Mouse (Mus musculus): Measurements from ENCODE around the gene Rps10. TPM values are rescaled to one million over a fixed set of nuclear protein-coding genes. Genes with fewer than 3 reads are reported as not detected.

The Rps10 gene
- total and polyA plus RNA-seq, 3 experiments = 2,522 to 3,437 (median 3,351) TPM

- TF ChIP-seq MXI1 (IDR thresholded peaks at IDR 0.05; ENCODE audit: low read depth, low read length) = peak; percentile 90
- no peak for TF ChIP-seq E2F4 (IDR thresholded peaks at IDR 0.05; ENCODE audit: insufficient replicate concordance, low read depth, low read length)
Measured at GRCm38 (mm10) chr17:27623360-27624326, 12.8 kb downstream of the Rps10 start, which contains the start of gene Nudt3 (continued).

DNA sequence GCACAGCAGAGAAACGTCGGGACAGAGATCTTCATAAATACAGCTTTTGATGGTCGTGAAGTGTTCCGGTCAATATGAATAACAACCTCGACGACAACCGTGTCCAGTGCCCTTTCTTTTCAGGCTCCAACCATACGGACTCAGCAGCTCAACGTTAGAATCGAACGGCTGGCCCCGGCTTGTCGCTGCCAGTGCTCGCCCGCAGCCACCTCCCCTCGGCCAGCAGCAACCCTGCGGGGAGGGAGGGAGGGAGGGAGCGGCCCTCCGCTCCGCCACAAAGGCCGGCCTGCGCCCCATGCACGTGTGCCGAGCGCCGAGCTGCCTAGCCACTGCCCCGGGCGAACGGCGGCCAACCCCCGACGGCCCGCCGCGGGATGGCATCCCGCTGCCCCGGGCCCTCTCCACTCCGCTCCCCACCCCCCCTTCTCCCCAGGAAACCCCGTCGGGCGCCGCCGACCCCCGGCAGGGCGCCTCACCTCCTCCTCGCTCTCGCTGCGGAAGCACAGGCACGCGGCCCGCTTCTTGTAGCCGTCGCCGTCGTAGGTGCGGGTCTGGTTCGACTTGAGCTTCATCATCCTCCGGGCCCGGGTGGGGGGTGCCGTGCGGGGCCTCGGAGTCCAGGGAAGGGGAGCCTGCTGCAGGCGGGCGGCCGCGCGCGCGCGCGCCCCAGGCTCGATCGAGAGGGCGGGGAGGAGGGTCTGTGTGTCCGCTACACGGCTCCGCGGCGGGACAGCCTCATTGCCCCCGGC, 13.7 kb downstream of the Rps10 start:
- Histone ChIP-seq H3K9ac (ENCODE audit: insufficient read depth, low read depth) (peak overlapping the region; percentile 89), H3K4me3 (replicated peaks in 1 of 3; ENCODE audit: low read depth in 2 of 3, low read length in 2 of 3, poor library complexity in 1 of 3) (peak overlapping the region; percentile 63 to 92 (median 87)), H3K9me3 (replicated peaks; ENCODE audit: low read length) (peaks cover 3% of the 10 kb centered on the region), H3K27ac (ENCODE audit: insufficient read depth, low read depth) (peak overlapping the region; percentile 42), H3K4me2 (ENCODE audit: insufficient read depth, low read depth, poor library complexity, severe bottlenecking) (peak overlapping the region; percentile 95), H3K79me2 (replicated peaks; ENCODE audit: control insufficient read depth, extremely low read depth, insufficient read depth, poor library complexity, severe bottlenecking) (peaks cover 45% of the 10 kb centered on the region), H3K27me3 (replicated peaks) (no peaks in the 10 kb centered on the region), H3K4me1 (ENCODE audit: control insufficient read depth in 1 of 2, insufficient read depth in 2 of 2) (peaks cover 5 to 31% of the 10 kb centered on the region in 2 experiments; a peak in 3 of 4 replicates), H3K36me3 (replicated peaks in 1 of 2; ENCODE audit: control insufficient read depth in 1 of 2, insufficient read depth in 1 of 2, low read length in 1 of 2) (peaks cover 4 to 23% of the 10 kb centered on the region in 2 experiments)
- no peak for TF ChIP-seq JUN (IDR thresholded peaks at IDR 0.05; ENCODE audit: insufficient read depth, low read depth, low read length)
- peak; percentile 20; the same call in 1 of the 2 replicates for TF ChIP-seq SIN3A (IDR thresholded peaks at IDR 0.05; ENCODE audit: low read length)
- peak; percentile 47; the same call in 1 of the 2 replicates for TF ChIP-seq MAX (IDR thresholded peaks at IDR 0.05; ENCODE audit: low read length)
- TF ChIP-seq EP300 (IDR thresholded peaks at IDR 0.05; ENCODE audit: low read length) = no peak
- peak; percentile 47 for TF ChIP-seq BHLHE40 (IDR thresholded peaks at IDR 0.05; ENCODE audit: low read depth, low read length)
- TF ChIP-seq IRF4 (IDR thresholded peaks at IDR 0.05; ENCODE audit: low read depth, low read length) = no peak
- TF ChIP-seq NELFE (IDR thresholded peaks at IDR 0.05; ENCODE audit: low read depth, low read length) = peak; percentile 48
- TF ChIP-seq CHD2 (IDR thresholded peaks at IDR 0.05; ENCODE audit: low read length) = 0 out of 2 replicates have a peak, but pooled peaks have one; percentile 20
- TF ChIP-seq MAZ (IDR thresholded peaks at IDR 0.05; ENCODE audit: low read depth, low read length) = peak; percentile 62
- no peak for TF ChIP-seq CTCF (conservative IDR thresholded peaks at IDR 0.05 in 1 of 2, IDR thresholded peaks at IDR 0.05 in 1 of 2; ENCODE audit: low read depth in 2 of 2, low read length in 2 of 2)
- no peak for TF ChIP-seq NRF1 (IDR thresholded peaks at IDR 0.05; ENCODE audit: low read depth, low read length)
- TF ChIP-seq POLR2A (IDR thresholded peaks at IDR 0.05; ENCODE audit: low read depth, low read length) = no peak
- no peak for TF ChIP-seq USF2 (conservative IDR thresholded peaks at IDR 0.05; ENCODE audit: low read depth, low read length)
- no peak for TF ChIP-seq RCOR1 (conservative IDR thresholded peaks at IDR 0.05; ENCODE audit: low read depth, low read length)
- TF ChIP-seq MYC (IDR thresholded peaks at IDR 0.05; ENCODE audit: low read depth, low read length) = no peak
- no peak for TF ChIP-seq E2F4 (IDR thresholded peaks at IDR 0.05; ENCODE audit: insufficient replicate concordance, low read depth, low read length)
- no peak for TF ChIP-seq MAFK (IDR thresholded peaks at IDR 0.05; ENCODE audit: insufficient replicate concordance, low read length)
- TF ChIP-seq HCFC1 (IDR thresholded peaks at IDR 0.05; ENCODE audit: low read depth, low read length) = no peak
- TF ChIP-seq MXI1 (IDR thresholded peaks at IDR 0.05; ENCODE audit: low read depth, low read length) = peak; percentile 69
- TF ChIP-seq UBTF (IDR thresholded peaks at IDR 0.05; ENCODE audit: low read depth, low read length) = peak; percentile 84; the same call in 1 of the 2 replicates
- no peak for TF ChIP-seq ZNF384 (IDR thresholded peaks at IDR 0.05; ENCODE audit: low read depth, low read length)
- no peak for DNase-seq (ENCODE audit: extremely low read depth)
- dilution Hi-C loops (cut with MboI; ENCODE audit: extremely low pct_ligation_motif_present, extremely low pct_unique_long_range_greater_than_20kb, low sequenced_read_pairs) (no loop called here), in situ Hi-C loops (cut with MboI; ENCODE audit: low pct_ligation_motif_present, low pct_unique_long_range_greater_than_20kb, low sequenced_read_pairs) (no loop called here)
